Mouse (Mus musculus) large intestine, adult 2 months (tissue): ENCODE measurements around the gene Nav1. TPM values are rescaled to one million over a fixed set of nuclear protein-coding genes. Genes with fewer than 3 reads are reported as not detected.

Experiments
- DNase-seq: peaks from one replicate; pipeline ENCODE4 v3.0.0-alpha.2; 2012; ENCODE audit warnings: low read depth, low spot score
- WGBS: fragments of 180-500 bp; shearing (Covaris S2); methylation state at CpG from one replicate; pipeline ENCODE4 v1.1.7; 2018; 5-methylcytosine and 5-hydroxymethylcytosine counted together
- polyA plus RNA-seq: library from polyadenylated mRNA; depleted of rRNA; stranded (reverse); fragments of >200 nt; gene quantifications from 2 replicates; pipeline ENCODE4 v1.2.3, GENCODE M21; 2012; rRNA removed

The Nav1 gene
- polyA plus RNA-seq = 5.3 and 8.7 TPM in 2 replicates

GRCm38 (mm10) chr1:135607019-135607418 lies at the start of gene Nav1:
Nav1 (minus strand) TSS chr1:135607295.
- no peak for DNase-seq
- WGBS = 55% methylated on average over 7 of the region's 7 CpGs

GRCm38 (mm10) chr1:135653909-135654308 lies 46.8 kb upstream of the Nav1 start:
- DNase-seq = no peak
- WGBS = 86% methylated on average over 6 of the region's 6 CpGs

GRCm38 (mm10) chr1:135645459-135646195 lies 38.5 kb upstream of the Nav1 start:
- DNase-seq = no peak
- 60% methylated on average over 8 of the region's 8 CpGs for WGBS

- no peak for DNase-seq
These were observed 37.0 kb upstream of the Nav1 start for GRCm38 (mm10) chr1:135644110-135644509.

GRCm38 (mm10) chr1:135643691-135644090 lies 36.6 kb upstream of the Nav1 start:
- DNase-seq = no peak
- 66% methylated on average over 3 of the region's 3 CpGs for WGBS

More at GRCm38 (mm10) chr1:135644110-135644509, 37.0 kb upstream of the Nav1 start:
- 55% methylated on average over 5 of the region's 5 CpGs for WGBS

- WGBS = 77% methylated on average over 7 of the region's 7 CpGs
- no peak for DNase-seq
These were observed 32.8 kb upstream of the Nav1 start for GRCm38 (mm10) chr1:135639853-135640252.

- DNase-seq = no peak
- 73% methylated on average over 1 of the region's 1 CpGs for WGBS
These were observed 32.0 kb upstream of the Nav1 start for GRCm38 (mm10) chr1:135639093-135639492.

GRCm38 (mm10) chr1:135637574-135638008 lies 30.5 kb upstream of the Nav1 start:
- no peak for DNase-seq
- 28% methylated on average over 3 of the region's 3 CpGs for WGBS

GRCm38 (mm10) chr1:135636111-135636511 lies 29.0 kb upstream of the Nav1 start:
- 47% methylated on average over 6 of the region's 6 CpGs for WGBS
- DNase-seq = no peak

GRCm38 (mm10) chr1:135635323-135636064 lies 28.4 kb upstream of the Nav1 start:
- no peak for DNase-seq
- 72% methylated on average over 11 of the region's 11 CpGs for WGBS

GRCm38 (mm10) chr1:135634791-135635190 lies 27.7 kb upstream of the Nav1 start:
- 31% methylated on average over 6 of the region's 6 CpGs for WGBS
- no peak for DNase-seq

- no peak for DNase-seq
- WGBS = 74% methylated on average over 2 of the region's 2 CpGs
These were observed 26.8 kb upstream of the Nav1 start for GRCm38 (mm10) chr1:135633884-135634283.

GRCm38 (mm10) chr1:135633478-135633877 lies 26.4 kb upstream of the Nav1 start:
- WGBS = 78% methylated on average over 4 of the region's 4 CpGs
- no peak for DNase-seq

GRCm38 (mm10) chr1:135632199-135632598 lies 25.1 kb upstream of the Nav1 start:
- DNase-seq = no peak
- WGBS = 37% methylated on average over 1 of the region's 1 CpGs

GRCm38 (mm10) chr1:135631515-135631914 lies 24.4 kb upstream of the Nav1 start:
- no peak for DNase-seq
- WGBS = 29% methylated on average over 8 of the region's 8 CpGs

- 59% methylated on average over 5 of the region's 5 CpGs for WGBS
- no peak for DNase-seq
These were observed 22.8 kb upstream of the Nav1 start for GRCm38 (mm10) chr1:135629846-135630245.

- 69% methylated on average over 6 of the region's 6 CpGs for WGBS
- DNase-seq = no peak
These were observed 19.1 kb upstream of the Nav1 start for GRCm38 (mm10) chr1:135626218-135626617.

GRCm38 (mm10) chr1:135625741-135626140 lies 18.6 kb upstream of the Nav1 start:
- DNase-seq = no peak
- 52% methylated on average over 3 of the region's 3 CpGs for WGBS

GRCm38 (mm10) chr1:135624646-135625045 lies 17.6 kb upstream of the Nav1 start:
- 65% methylated on average over 5 of the region's 5 CpGs for WGBS
- DNase-seq = no peak

GRCm38 (mm10) chr1:135623136-135623535 lies 16.0 kb upstream of the Nav1 start:
- no peak for DNase-seq
- WGBS = 83% methylated on average over 5 of the region's 5 CpGs

- WGBS = 43% methylated on average over 3 of the region's 3 CpGs
- no peak for DNase-seq
These were observed 14.2 kb upstream of the Nav1 start for GRCm38 (mm10) chr1:135621307-135621706.
